7 mouse cellular contexts compared by ENCODE assay signal in the genomic region with DNA sequence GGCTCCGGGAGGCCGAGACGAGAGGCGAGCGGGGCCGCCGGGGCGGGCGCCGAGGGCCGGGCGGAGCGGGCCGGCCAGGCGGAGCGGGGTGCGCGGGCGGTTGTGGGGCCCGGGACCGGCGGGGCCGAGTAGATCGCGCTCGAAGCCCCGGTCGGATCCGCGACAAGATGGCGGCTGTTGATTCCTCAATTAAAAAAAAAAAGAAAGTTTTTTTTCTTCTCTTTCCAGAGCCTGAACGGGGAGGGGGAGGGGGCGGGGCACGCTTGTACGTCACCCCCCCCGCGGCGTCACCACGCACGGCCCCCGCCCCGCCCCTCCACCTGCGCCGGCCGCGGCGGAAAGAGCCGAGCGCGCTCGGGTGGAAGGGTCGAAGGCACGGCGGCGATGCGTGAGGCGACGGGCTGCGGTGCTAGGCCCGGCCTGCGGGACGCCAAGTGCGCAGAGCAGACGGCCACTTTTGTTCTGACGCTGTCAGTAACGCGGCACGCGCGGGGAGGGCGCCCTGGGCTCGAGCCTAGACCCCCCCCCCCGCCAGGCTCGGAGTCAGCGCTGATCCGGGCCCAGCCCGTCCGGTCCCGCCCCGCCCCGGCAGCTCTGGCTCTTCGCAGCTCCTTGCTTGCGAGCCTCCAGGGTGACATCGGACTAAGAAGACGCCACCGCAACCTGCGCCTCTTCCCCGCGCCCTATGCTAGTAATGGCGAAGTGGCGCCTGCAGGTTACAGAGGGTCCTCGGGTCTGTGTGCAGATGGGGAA. TPM values are rescaled to one million over a fixed set of nuclear protein-coding genes. Genes with fewer than 3 reads are reported as not detected.
DNase-seq lines count a peak whose midpoint lies in the region; ATAC-seq and TF ChIP-seq lines count a peak whose summit lies in the region.

A gene (minus strand): TSS at position 199 of the 753 bp plus-strand sequence.

- WGBS in intestine, postnatal 0 days: under 1% methylated on average over 82 of the region's 92 CpGs
- WGBS in midbrain, embryonic 12.5 days: under 1% methylated on average over 52 of the region's 92 CpGs
- 1% methylated on average over 88 of the region's 92 CpGs for WGBS in small intestine, adult 2 months

- H3K9me3 ChIP-seq in intestine, postnatal 0 days (ENCODE audit: control insufficient read depth): no peaks in the 10 kb centered on the region
- no peaks in the 10 kb centered on the region for H3K9me3 ChIP-seq in midbrain, embryonic 12.5 days

- H3K27ac ChIP-seq in intestine, postnatal 0 days (ENCODE audit: low read depth, low read length): peak within 1 kb of the TSS; percentile 96
- peak within 1 kb of the TSS; percentile 96 for H3K27ac ChIP-seq in midbrain, embryonic 12.5 days (replicated peaks)
- peak within 1 kb of the TSS; percentile 77 for H3K27ac ChIP-seq in small intestine, adult 2 months (ENCODE audit: insufficient read depth, low read depth, low read length)

- TF ChIP-seq CTCF in intestine, postnatal 0 days (IDR thresholded peaks at IDR 0.05; ENCODE audit: low read depth): peak; percentile 21; the same call in 1 of the 2 replicates
- no peak for TF ChIP-seq CTCF in small intestine, adult 2 months (IDR thresholded peaks at IDR 0.05; ENCODE audit: extremely low read depth, insufficient read length, insufficient replicate concordance, low read depth, low read length)

- H3K4me3 ChIP-seq in intestine, postnatal 0 days (ENCODE audit: low read depth, low read length): peak within 1 kb of the TSS; percentile 92
- H3K4me3 ChIP-seq in midbrain, embryonic 12.5 days: peak within 1 kb of the TSS; percentile 89
- peak within 1 kb of the TSS; percentile 98 for H3K4me3 ChIP-seq in small intestine, adult 2 months (ENCODE audit: low read depth, low read length)

- peak; percentile 93 for ATAC-seq in intestine, postnatal 0 days
- peak; percentile 91 for ATAC-seq in midbrain, embryonic 12.5 days (ENCODE audit: low FRiP score, low read depth)

- DNase-seq in adrenal gland, adult 2 months: peak; percentile 92
- DNase-seq in embryo, embryonic 11.5 days (ENCODE audit: low read depth, low spot score): peak; percentile 88
- peak; percentile 94 for DNase-seq in gastrocnemius, postnatal 4 days (ENCODE audit: low spot score in 2 of 2)
- DNase-seq in left cerebral cortex, postnatal 4 days: peak; percentile 96

- H3K27me3 ChIP-seq in intestine, postnatal 0 days (replicated peaks; ENCODE audit: control insufficient read depth, insufficient read depth, low read length): no peaks in the 10 kb centered on the region
- peaks cover 15% of the 10 kb centered on the region for H3K27me3 ChIP-seq in midbrain, embryonic 12.5 days
- H3K27me3 ChIP-seq in small intestine, adult 2 months (ENCODE audit: control insufficient read depth, insufficient read depth, low read length): no peaks in the 10 kb centered on the region

- no peaks in the 10 kb centered on the region for H3K36me3 ChIP-seq in intestine, postnatal 0 days (ENCODE audit: control insufficient read depth, insufficient read depth)
- H3K36me3 ChIP-seq in midbrain, embryonic 12.5 days: no peaks in the 10 kb centered on the region
- H3K36me3 ChIP-seq in small intestine, adult 2 months (ENCODE audit: control insufficient read depth, insufficient read depth, low read length): no peaks in the 10 kb centered on the region

- H3K4me2 ChIP-seq in intestine, postnatal 0 days (replicated peaks; ENCODE audit: low read depth): peak within 1 kb of the TSS; percentile 90
- peak within 1 kb of the TSS; percentile 82 for H3K4me2 ChIP-seq in midbrain, embryonic 12.5 days (replicated peaks)

- TF ChIP-seq POLR2A in small intestine, adult 2 months (IDR thresholded peaks at IDR 0.05; ENCODE audit: low read depth, low read length): peak; percentile 23

- H3K4me1 ChIP-seq in intestine, postnatal 0 days (replicated peaks; ENCODE audit: control insufficient read depth, insufficient read depth, low read length): 0 out of 2 replicates have a peak, but pooled peaks cover 5% of the 10 kb centered on the region
- H3K4me1 ChIP-seq in midbrain, embryonic 12.5 days: peaks cover 22% of the 10 kb centered on the region
- peaks cover 11% of the 10 kb centered on the region; the same call in 1 of the 2 replicates for H3K4me1 ChIP-seq in small intestine, adult 2 months (ENCODE audit: control insufficient read depth, insufficient read depth, insufficient read length, low read length)

- intact Hi-C loops in left cerebral cortex, postnatal 4 days (cut with DNase I): no loop called here

- H3K9ac ChIP-seq in intestine, postnatal 0 days (ENCODE audit: low read depth, low read length): peak within 1 kb of the TSS; percentile 98
- H3K9ac ChIP-seq in midbrain, embryonic 12.5 days (replicated peaks): peak within 1 kb of the TSS; percentile 92

RNA-seq across cellular contexts. Expression of the gene that starts here (rescaled TPM):
- total RNA-seq in adrenal gland, adult 2 months (2021): 10 to 100 TPM; 39.7 to 72.3 TPM
- 22.9 and 38.1 TPM in 2 replicates for polyA plus RNA-seq in adrenal gland, adult 2 months (2012; rRNA removed)
- total RNA-seq in gastrocnemius, postnatal 4 days (2021): 10 to 100 TPM; 59.2 to 64.6 TPM
- polyA plus RNA-seq in intestine, postnatal 0 days (2015; fragmentation: Nextera tagmentation; extraction: Ambion mirVana): 22.7 and 33.1 TPM in 2 replicates
- 10 to 100 TPM; 93.3 to 96.2 TPM for total RNA-seq in left cerebral cortex, postnatal 4 days (2021)
- polyA plus RNA-seq in midbrain, embryonic 12.5 days (2016; fragmentation: Nextera tagmentation; extraction: Ambion mirVana): 39.9 and 41.3 TPM in 2 replicates
- 17.0 and 39.3 TPM in 2 replicates for polyA plus RNA-seq in small intestine, adult 2 months (2012; rRNA removed)

Comparison
In these comparisons a context has a peak if more than half of its experiments do, and no peak if none do; other contexts are left out.
1. Peak in every context shown above with its lines: DNase-seq, ATAC-seq, H3K4me3 ChIP-seq and H3K27ac ChIP-seq.